Mouse (Mus musculus) kidney, postnatal 4 days (tissue): ENCODE measurements around the gene Fmc1.
A peak's percentile ranks its signal among the peaks of the same experiment; 100 is the strongest.
"Not testable (repeated sequence)": the region's sequence is repeated elsewhere in the genome, so short reads cannot be mapped to it uniquely, and the experiment has no call there.

Source experiments
- DNase-seq, 2 experiments: peaks; one replicate each; pipeline ENCODE4 v3.0.0; 2021; ENCODE audit warnings: mixed read lengths in 2 of 2

The Fmc1 gene

DNA sequence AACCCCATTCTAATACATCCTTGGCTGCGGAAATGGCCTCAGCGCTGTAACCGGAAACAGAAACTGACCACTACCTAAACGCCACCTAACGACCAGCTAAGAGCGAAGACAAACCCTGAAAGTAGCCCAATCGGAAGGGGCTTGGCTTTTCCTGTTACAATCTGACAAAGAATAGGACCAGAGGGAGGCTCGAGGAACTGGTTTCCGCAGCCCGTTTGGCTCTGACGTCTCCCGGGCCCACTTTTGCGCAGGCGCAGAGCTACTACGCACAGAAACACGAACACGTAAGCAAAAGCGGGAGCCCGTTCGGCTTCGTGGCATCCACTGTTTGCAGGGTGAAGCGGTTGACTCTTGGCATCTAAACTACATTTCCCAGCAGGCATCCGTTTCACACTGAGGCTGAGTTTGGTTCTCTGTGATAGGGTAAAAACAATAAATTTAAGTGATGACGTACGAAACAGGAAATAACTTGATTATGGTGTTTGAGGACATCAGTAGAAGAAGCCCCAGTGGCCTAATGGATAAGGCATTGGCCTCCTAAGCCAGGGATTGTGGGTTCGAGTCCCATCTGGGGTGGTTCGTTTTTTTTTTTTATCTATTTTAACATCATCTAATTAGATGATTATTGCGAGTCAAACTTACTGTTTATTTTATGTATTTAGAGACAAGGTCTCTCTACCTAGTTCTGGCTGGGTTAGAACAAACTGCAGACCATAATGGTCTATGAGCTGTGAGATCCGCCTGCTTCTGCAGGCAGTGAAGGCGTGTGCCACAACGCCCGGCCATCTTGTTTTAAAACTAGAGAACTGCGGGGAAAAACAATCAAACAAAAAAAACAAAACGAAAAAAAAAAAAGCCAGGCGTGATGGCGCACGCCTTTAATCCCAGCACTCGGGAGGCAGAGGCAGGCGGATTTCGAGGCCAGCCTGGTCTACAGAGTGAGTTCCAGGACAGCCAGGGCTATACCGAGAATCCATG is at the start of gene Fmc1:
Fmc1 (plus strand) TSS at position 75 of the 978 bp plus-strand sequence.
- DNase-seq: peak; percentile 96 to 98

DNA sequence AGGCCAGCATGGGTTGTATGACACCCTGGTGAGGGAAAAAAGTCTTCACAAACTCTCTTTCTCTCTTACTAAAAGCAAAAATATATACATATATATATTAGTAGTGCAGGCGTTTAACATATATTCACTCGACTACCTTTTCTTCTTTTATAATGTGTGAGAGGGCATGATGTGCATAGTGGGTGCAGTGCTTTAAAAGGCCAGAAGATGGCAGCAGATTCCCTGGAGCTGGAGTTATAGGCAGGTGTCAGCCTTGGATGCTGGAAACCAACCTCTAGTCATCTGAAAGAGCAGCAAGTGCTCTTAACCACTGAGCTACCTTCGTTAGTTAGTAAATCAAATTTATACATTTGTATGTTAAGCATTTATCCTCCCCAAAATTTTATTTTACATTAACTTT is 40.8 kb upstream of the Fmc1 start:
- DNase-seq: peak; percentile 63 to 69

DNA sequence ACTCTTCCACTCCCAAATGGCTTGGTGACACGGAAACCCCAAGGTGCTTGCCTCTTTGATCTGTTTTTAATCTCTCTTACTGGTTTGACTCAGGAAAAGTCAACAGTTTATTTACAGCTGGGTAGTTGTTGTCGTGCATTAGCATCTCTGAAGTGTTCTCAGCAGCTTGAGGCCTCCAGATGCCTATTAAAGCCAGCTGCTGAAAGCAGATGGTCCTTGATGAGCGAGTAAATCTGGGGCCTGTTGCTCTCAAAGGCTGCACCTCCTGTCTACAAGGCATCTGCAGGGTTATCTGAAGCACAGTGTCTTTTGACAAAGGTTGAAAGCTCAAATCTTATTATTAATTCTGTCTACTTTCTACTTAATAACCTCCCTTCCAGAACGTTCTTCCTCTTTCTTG is 37.7 kb upstream of the Fmc1 start:
- no peak for DNase-seq

DNA sequence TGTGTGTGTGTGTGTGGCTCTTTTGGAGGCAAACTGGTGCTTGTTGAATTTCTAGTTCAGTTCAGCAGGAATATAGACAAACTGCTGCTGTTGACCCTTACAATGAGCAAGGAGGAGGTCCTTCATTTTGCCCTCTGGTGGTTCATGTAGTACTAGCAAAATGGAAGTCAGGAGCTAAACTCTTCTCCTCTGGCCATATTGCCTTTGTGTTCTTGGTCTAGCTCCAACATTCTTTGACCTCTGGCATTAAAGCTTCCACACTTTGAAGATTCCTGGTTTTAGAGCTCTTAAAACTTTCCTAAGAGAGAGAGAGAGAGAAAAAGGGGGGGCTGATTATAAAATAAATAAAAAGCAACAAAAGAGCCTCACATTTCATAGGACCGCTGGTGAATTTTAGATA is 21.2 kb upstream of the Fmc1 start:
- no peak for DNase-seq

DNA sequence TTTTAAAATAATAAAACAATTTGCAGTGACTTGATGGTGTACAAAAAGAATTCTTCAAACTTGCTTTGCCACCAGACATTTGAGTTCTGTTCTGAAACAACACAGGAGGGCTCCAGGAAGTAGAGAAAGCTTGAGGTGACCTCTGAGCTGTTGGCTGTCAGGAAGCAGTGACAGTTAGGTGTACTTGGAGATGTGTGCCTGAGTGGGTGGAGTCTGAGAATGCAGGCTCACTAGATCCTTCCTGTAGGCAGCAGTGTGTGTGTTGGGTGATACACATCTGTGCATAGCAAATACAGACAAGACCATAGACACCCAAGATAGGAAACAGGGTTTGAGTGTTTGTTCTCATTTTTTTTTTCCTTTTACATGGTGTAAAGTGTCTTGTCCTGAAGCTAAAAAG is 20.5 kb upstream of the Fmc1 start:
- no peak for DNase-seq

DNA sequence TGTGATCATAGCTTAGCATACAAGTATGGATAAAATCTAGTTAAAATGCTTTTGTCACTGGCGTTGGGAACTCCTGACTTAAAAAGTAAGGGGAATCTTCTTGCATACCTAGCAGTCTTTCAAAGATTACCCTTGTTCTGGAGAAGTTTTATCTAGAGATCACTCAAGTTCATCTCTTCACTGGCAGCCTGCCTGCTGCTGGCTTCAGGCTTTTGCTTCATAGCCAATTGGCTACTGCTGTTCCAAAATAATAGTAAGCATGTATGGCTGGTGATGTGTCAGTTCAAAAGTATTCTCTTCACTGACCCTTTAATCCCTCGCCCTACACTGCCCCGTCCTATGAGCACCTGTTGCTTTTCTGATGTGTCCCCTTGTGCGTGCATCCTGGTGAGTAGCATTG is 18.1 kb upstream of the Fmc1 start:
- DNase-seq: no peak

DNA sequence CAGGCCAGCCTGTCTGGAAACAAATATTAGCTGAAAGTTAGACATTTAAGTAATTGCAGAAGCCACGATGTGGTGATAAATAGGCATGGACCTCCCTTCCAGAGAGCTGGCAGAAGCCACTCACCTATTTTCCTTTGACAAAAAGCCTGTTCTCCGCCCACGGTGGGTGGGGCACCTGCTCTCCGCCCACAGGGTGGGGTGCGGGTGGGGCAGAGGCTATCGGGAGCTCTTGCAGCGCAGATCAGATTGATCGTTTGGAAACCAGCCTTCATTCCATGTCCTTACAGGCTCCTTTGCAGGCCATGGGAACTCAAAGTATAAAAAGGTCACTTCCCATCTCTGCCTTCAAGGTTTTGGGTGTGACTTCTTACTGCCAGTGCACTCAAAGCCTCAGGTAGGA is 9.5 kb upstream of the Fmc1 start:
- peak in 1 of 2 experiments; percentile 8 for DNase-seq

DNA sequence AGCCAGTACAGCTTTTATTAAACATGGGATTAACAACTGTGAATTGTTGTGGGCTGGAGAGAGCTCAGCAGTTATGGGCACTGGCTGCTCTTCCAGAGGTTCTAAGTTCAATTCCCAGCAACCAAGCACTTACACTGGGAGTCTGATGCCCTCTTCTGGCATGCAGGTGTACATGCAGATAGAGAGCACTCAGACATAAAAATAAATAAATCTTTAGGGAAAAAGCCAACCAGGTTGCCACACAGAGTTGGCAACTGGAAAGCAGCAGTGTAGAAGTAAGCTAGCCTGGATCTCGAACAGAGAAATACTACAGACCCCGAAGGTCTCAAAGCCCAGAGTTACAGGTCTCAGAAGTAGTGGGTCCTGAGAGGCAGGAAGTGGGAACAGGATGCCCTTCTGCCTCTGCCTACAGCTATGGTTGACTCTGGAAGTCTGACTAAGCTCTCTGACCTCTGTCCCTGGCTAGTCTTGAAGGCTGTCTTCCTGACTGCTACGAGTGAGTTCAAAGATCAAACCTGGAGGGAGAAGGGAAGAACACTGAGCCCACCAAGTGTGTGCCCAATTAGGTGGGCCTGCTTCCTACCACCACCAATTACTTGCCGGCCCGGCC is 2.0 kb upstream of the Fmc1 start:
- DNase-seq: peak in 1 of 2 experiments; percentile 33

DNA sequence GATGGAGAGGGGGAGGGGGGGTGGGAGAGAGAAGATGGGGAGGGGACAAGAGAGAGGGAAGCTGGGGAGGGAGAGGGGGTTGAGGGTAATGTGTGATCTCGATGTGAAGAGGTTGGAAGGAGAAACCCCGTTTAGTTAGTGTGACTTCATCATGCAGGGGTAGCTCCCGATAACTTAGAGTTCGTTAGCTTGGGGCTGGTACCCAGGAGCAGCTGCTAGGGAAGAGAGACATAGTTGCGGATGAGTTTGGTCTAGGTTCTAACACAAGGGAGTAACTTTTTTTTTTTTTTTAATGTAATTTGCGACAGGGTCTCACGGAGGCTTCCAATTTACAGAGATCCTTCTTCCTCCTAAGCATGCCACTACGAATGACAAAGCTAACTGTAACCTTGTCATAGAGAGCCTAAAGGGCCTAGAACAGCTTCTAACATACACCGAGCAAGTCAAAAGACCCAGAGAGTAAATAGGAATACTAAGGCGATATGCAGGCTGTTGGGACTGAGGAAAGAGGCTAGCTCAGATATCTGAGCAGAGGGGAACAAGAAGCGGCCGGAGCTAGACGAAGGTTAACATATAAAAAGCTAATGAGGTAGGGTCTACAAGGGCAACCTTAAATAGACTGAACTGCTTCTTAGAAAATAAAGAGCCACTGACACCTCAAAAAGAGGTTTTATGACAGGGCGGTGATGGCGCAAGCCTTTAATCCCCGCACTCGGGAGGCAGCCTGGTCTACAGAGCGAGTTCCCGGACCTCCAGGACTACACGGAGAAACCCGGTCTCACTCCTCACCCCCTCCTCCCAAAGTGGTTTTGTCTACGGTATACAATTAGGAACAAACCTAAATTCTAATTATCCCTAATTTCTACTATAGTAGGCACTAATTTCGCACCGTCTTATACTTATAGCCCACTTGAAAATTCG is 542 bp upstream of the Fmc1 start:
- peak; percentile 56 to 72 for DNase-seq

DNA sequence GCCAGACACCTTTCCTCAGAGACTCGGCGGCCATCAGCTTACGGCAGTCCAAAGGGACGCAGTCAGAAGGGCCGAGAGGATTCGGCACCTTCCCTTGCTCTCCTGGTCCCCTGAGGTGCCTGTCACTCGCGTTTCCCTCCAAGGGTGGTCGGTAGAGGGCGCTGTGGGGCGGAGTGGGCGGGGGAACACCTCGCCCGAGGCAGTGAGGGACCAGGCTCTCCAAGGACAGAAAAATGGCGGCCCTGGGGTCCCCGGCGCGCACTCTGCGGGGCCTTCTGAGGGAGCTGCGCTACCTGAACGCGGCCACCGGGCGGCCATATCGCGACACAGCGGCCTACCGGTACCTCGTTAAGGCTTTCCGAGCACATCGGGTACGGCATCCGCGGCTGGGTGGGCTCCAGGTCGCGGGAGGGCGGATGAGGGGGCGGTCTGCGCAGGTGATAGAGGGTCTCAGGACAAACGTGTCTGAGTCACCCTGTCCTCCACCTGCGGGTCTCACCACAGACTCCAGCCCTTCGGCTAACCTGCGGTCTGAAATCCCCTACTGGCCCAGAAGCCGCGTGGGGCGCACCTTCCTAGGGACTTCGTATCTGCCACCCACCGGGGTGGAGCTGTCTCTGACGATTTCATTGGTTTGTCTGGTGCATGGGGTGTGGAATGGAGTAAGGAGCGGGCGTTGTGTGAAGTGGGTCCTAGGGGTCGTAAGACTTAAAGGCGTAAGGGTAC is 1.5 kb downstream of the Fmc1 start:
- peak; percentile 99 to 100 for DNase-seq

DNA sequence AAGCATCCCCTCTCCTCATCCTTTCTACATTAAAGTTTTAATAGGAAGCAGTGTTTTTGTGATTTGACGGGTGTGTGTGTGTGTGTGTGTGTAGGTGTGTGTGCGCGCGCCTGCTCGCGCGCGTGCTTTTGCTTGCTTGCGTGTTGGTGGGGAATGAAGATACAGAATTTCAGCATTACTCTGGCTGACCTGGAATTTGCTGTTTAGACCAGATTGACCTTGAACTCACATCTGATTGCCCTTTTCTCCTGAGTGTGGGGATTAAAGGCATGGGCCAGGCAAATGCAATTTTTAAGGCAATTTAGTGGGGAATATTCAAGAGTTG is 2.0 kb downstream of the Fmc1 start:
- DNase-seq: no peak

DNA sequence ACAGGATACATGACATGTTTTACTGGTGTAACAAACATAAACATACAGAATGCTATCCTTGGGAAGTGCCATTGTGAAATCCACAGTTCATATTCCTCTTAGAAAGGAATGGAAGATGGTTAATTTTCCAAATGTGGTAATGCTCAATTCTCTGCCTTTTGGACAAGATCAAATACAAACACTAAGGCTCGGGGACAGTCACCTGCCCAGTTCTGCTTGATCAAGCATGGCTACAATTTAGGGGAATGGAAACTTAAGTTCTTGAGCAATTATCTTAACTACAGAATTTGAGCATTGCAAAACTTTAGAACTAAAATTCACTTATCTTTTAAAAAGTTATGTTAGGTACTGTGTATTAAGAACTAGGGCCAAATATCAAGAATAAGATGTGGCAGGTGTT is 2.5 kb downstream of the Fmc1 start:
- DNase-seq: no peak

DNA sequence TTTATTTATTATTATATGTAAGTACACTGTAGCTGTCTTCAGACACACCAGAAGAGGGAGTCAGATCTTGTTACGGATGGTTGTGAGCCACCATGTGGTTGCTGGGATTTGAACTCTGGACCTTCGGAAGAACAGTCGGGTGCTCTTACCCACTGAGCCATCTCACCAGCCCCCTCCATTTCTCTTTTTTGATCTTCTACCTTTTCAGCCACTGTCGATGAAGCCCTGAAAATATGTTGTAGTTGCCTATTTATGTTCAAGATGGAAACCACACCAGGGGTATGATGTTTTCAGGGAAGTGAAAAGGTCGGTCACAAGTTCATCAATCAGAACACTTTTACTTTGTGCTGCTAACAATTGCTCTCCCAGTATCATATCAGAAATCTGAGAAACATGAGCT is 10.8 kb downstream of the Fmc1 start:
- not testable (repeated sequence) for DNase-seq

DNA sequence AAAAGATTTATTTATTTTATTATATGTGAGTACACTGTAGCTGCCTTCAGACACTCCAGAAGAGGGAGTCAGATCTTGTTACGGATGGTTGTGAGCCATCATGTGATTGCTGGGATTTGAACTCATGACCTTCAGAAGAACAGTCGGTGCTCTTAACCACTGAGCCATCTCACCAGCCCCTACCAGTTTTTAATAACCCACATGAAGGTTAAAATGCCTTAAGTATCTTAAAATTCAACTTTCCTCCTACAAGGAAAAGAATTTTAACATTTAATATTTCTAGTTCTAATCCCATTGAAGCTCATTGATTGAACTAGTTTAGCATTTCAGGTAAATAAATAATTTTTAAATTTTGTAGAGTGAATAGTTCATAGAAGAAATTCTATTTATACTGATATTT is 13.7 kb downstream of the Fmc1 start:
- not testable (repeated sequence) for DNase-seq

DNA sequence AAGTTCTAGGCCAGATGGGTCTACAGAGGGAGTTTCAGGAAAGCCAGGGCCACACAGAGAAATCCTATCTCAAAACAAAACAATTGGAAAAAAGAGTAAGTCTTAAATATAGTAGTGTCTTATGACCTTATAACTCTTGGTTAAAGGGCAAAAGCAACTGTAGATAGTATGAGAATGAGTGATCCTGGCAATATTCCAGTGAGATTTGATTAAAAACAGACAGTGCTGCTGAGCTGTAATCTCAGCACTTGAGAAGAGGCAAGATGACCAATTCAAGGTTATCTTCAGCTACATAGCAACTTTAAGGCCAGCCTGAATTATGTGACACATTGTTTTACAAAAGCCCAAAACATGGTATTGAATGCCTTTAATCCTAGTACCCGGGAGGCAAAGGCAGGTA is 14.4 kb downstream of the Fmc1 start:
- DNase-seq: no peak

DNA sequence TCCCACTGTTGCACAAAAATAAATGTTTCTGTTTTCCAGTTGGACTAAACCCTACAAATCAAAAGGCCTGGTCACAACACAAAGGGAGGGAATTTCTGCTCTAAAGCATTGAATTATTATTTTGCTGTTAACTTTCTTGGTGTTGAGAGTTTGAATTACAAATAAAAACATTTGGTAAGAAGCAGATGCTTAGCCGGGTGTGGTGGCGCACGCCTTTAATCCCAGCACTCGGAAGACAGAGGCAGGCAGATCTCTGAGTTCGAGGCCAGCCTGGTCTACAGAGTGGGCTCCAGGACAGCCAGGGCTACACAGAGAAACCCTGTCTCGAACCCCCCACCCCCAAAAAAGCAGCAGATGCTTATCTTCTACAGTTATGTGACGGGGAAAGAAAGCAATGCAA is 15.3 kb downstream of the Fmc1 start:
- not testable (repeated sequence) for DNase-seq

DNA sequence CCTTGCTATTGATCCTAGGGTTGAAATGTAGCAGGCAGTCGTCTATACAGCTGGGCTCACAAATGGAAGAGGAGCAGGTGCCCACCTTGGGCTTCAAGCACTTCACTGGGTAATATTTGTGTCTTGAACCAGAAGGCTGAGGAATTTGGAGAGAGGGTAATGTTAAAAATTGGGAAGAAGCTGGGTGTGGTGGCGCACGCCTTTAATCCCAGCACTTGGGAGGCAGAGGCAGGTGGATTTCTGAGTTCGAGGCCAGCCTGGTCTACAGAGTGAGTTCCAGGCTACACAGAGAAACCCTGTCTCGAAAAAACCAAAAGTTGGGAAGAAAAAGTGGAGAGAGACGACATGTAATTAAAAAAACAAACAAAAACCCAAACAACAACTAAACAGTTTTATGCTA is 16.5 kb downstream of the Fmc1 start:
- not testable (repeated sequence) for DNase-seq

DNA sequence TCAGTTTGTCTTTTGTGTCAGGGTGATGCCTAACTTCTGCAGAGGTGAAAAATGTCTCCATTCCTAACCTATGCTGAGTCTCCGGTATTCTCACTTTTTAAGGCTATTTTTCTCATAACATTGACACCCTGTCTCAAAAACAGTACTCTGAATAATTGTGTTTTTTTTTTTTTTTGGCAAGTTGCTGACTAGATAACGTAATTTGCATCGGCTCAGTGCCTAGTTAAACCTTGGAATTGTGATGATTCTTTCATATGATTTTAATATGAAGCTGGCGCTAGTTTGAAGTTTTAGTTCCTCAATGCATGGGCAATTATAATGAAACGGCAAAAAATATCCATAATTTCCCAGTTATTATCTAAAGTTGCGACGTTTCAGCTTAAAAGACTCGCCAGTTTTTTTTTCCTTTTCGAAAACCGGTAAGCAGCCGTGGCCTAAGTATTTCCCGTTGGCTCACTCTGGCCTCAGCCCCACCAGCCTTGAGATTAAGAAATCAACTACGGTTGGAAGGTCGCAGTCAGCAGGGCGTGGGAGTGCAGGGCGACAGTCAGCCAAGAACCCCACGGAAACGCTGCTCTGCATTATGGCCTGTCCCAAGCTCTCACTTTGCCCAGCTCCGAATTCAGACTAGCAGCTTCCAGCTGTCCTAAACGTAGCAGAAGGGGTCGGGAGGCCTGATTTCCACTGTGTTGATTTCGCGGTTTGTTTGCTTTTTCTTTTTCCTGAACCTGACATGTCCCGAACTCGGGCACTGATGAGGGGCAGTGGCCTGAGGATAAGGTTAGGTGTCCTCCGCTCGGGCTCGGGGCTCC is 17.2 kb downstream of the Fmc1 start:
- DNase-seq: peak; percentile 74 to 86

DNA sequence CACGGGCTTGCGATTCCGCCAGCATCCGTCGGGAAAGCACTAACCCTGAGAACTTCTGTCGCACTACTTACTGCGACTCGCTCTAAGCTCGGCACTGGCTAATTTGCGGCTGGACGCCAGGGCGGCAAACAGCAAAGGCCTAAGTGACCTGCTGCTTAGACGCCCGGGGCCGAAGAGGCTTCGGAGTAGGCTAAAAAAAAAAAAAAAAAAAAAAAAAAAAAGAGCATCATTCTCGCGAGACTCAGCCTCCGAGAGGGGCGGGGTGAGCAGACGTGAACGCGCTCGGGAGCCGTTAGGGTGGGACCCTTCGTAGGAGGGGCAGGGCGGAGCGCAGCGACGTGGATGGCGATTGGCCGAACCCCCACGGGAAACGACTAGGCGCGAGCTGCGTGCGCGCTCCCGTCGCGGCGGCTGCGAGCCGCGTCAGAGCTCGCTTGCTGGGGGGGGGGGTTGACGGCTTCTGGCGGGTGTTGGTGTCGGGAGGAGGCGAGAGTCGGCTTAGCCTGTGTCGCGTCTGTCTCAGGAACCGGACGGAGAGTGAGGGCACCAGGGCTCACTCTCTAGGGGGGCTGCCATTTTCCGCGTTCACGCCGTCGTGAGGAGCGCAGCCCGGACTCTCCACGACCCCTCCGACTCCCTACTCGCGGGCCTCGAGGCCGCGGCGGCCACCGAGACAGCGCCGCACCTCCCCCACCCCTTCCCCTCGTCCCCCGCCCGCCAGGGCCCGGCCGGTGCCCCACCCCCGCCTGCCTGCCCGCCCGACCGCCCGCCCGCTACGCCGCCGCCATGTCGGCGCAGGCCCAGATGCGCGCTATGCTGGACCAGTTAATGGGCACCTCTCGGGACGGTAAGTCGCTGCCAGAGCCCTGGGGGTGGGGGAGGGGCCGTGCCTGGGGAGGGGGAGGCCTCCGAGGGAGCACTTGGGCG is 18.0 kb downstream of the Fmc1 start, which contains the start of gene Luc7l2:
Luc7l2 (plus strand) TSS at position 273 of the 927 bp plus-strand sequence.
- DNase-seq: peak; percentile 96 to 98

DNA sequence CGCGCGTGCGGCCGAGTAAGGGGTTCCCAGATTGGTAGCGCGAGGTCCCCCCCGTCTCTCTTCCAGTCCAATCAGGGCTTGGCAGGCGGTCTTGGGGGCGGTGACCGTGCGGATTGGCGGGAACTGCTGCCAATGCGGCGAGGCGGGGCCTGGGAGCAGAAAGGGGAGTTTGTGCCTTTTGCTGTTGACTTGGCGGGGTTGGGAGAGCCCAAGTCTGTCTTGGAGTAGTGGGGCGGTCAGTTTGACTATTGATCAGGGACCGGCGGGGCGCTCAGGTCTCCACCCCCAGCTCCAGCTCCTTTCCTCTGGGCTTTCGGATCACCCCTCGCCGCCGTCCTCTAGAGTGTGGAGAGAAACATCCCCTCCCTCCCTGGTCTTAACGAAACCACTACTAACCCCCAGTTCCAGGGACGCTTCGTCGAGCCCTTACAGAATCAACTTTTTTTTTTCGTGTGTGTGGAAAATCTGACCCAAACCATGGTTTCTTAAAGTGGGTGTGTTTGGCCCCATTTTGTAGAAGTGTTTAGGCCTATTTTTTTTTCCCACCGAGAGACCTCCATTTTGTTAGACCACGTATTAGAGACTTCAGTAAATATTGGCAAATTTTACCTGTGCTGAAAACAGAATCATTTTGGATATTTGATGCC is 18.8 kb downstream of the Fmc1 start:
- peak; percentile 99 for DNase-seq
